Mouse (Mus musculus) midbrain, embryonic 16.5 days (tissue): ENCODE data around the gene Ephb1. TPM values are rescaled to one million over a fixed set of nuclear protein-coding genes. Genes with fewer than 3 reads are reported as not detected.

Experiments
- ATAC-seq: fragments of 200-750 bp; cut with Nextera tagmentation; 2 replicates; pipeline ENCODE4 v1.8.0; 2017; ENCODE audit warnings: moderate TSS enrichment
- H3K27ac ChIP-seq: fragments of 300-500 bp; sonication (generic); 2 replicates; pipeline ENCODE4 v1.5.1; 2014; ENCODE audit warnings: mild to moderate bottlenecking, low read length, mixed read lengths
- H3K27me3 ChIP-seq: fragments of 300-500 bp; sonication (generic); 2 replicates; pipeline ENCODE4 v1.6.1; 2014; ENCODE audit warnings: low read depth, low read length, mixed read lengths; ENCODE audit not compliant: control insufficient read depth, insufficient read depth
- H3K36me3 ChIP-seq: fragments of 300-500 bp; sonication (generic); 2 replicates; pipeline ENCODE4 v1.6.1; 2014; ENCODE audit warnings: mild to moderate bottlenecking, low read length, moderate library complexity, mixed read lengths; ENCODE audit not compliant: control insufficient read depth, insufficient read depth
- H3K4me1 ChIP-seq: fragments of 300-500 bp; sonication (generic); 2 replicates; pipeline ENCODE4 v1.6.1; 2014; ENCODE audit warnings: mild to moderate bottlenecking, low read length, mixed read lengths; ENCODE audit not compliant: control insufficient read depth, insufficient read depth
- H3K4me2 ChIP-seq: fragments of 300-500 bp; sonication (generic); 2 replicates; pipeline ENCODE4 v1.6.1; 2014; ENCODE audit warnings: mild to moderate bottlenecking, low read length, mixed read lengths
- H3K4me3 ChIP-seq: fragments of 300-500 bp; sonication (generic); 2 replicates; pipeline ENCODE4 v1.5.1; 2014; ENCODE audit warnings: low read depth, mild to moderate bottlenecking, low read length, moderate library complexity, mixed read lengths
- H3K9ac ChIP-seq: fragments of 300-500 bp; sonication (generic); 2 replicates; pipeline ENCODE4 v1.6.1; 2014; ENCODE audit warnings: low read depth, low read length, mixed read lengths
- H3K9me3 ChIP-seq: fragments of 300-500 bp; sonication (generic); replicated peaks from 2 replicates; pipeline ENCODE4 v1.6.1; 2014; ENCODE audit warnings: mild to moderate bottlenecking, low read length, mixed read lengths; ENCODE audit not compliant: control insufficient read depth, poor library complexity, severe bottlenecking
- WGBS: fragments of 180-500 bp; shearing (Covaris S2); extraction: QIAGEN DNeasy Blood & Tissue Kit; methylation state at CpG from one replicate; pipeline ENCODE4 v1.1.7; 2014; 5-methylcytosine and 5-hydroxymethylcytosine counted together
- polyA plus RNA-seq: library from polyadenylated mRNA; unstranded; fragments of >200 nt; fragmentation: Nextera tagmentation; extraction: Ambion mirVana; gene quantifications from 2 replicates; pipeline ENCODE4 v1.2.1, GENCODE M21; 2015

The Ephb1 gene
- polyA plus RNA-seq, 1 experiment from 2014 or later = 80.1 TPM

- 16% methylated on average over 13 of the region's 13 CpGs for WGBS
- H3K9me3 ChIP-seq = no peaks in the 10 kb centered on the region
- peaks cover 36% of the 10 kb centered on the region for H3K4me1 ChIP-seq
- peak; percentile 73 for ATAC-seq
- peak overlapping the region; percentile 53 for H3K27ac ChIP-seq
- peaks cover 4% of the 10 kb centered on the region; the same call in 1 of the 2 replicates for H3K36me3 ChIP-seq
- H3K27me3 ChIP-seq = no peaks in the 10 kb centered on the region
- no peak overlapping the region for H3K4me2 ChIP-seq
- H3K9ac ChIP-seq = no peak overlapping the region
- no peak overlapping the region for H3K4me3 ChIP-seq
Measured at GRCm38 (mm10) chr9:102192724-102193685, 161.5 kb downstream of the Ephb1 start.

- Histone ChIP-seq H3K27ac (no peak overlapping the region), H3K9ac (no peak overlapping the region), H3K4me3 (no peak overlapping the region), H3K36me3 (peaks cover 4% of the 10 kb centered on the region; the same call in 1 of the 2 replicates), H3K9me3 (no peaks in the 10 kb centered on the region), H3K4me2 (no peak overlapping the region), H3K27me3 (no peaks in the 10 kb centered on the region), H3K4me1 (peaks cover 31% of the 10 kb centered on the region)
- ATAC-seq = no peak
- 83% methylated on average over 9 of the region's 9 CpGs for WGBS
Measured at GRCm38 (mm10) chr9:102190058-102190457, 164.4 kb downstream of the Ephb1 start.

GRCm38 (mm10) chr9:102189406-102189805, 165.1 kb downstream of the Ephb1 start:
- H3K36me3 ChIP-seq = no peaks in the 10 kb centered on the region
- H3K9ac ChIP-seq = no peak overlapping the region
- H3K9me3 ChIP-seq = no peaks in the 10 kb centered on the region
- no peak overlapping the region for H3K4me3 ChIP-seq
- no peak; the same call in 1 of the 2 replicates for ATAC-seq
- WGBS = 40% methylated on average over 11 of the region's 11 CpGs
- H3K27me3 ChIP-seq = no peaks in the 10 kb centered on the region
- H3K4me2 ChIP-seq = no peak overlapping the region
- peaks cover 31% of the 10 kb centered on the region for H3K4me1 ChIP-seq
- no peak overlapping the region for H3K27ac ChIP-seq

- 69% methylated on average over 22 of the region's 22 CpGs for WGBS
- Histone ChIP-seq H3K4me2 (no peak overlapping the region), H3K4me3 (no peak overlapping the region)
Measured at GRCm38 (mm10) chr9:102183663-102184274, 170.7 kb downstream of the Ephb1 start.

GRCm38 (mm10) chr9:102181810-102182490, 172.5 kb downstream of the Ephb1 start:
- H3K27ac ChIP-seq = peak overlapping the region; percentile 41; the same call in 1 of the 2 replicates
- no peak overlapping the region for H3K9ac ChIP-seq
- H3K4me1 ChIP-seq = peaks cover 28% of the 10 kb centered on the region
- no peak overlapping the region for H3K4me3 ChIP-seq
- WGBS = 35% methylated on average over 10 of the region's 10 CpGs
- H3K4me2 ChIP-seq = no peak overlapping the region
- ATAC-seq = peak; percentile 62
- no peaks in the 10 kb centered on the region for H3K9me3 ChIP-seq
- H3K27me3 ChIP-seq = no peaks in the 10 kb centered on the region
- no peaks in the 10 kb centered on the region for H3K36me3 ChIP-seq

More at GRCm38 (mm10) chr9:102183663-102184274, 170.7 kb downstream of the Ephb1 start:
- Histone ChIP-seq H3K9me3 (no peaks in the 10 kb centered on the region), H3K9ac (no peak overlapping the region), H3K36me3 (no peaks in the 10 kb centered on the region), H3K27me3 (no peaks in the 10 kb centered on the region), H3K27ac (no peak overlapping the region), H3K4me1 (peaks cover 28% of the 10 kb centered on the region)
- ATAC-seq = no peak

- no peaks in the 10 kb centered on the region for H3K27me3 ChIP-seq
- no peak overlapping the region for H3K4me2 ChIP-seq
- 23% methylated on average over 3 of the region's 3 CpGs for WGBS
- H3K9me3 ChIP-seq = no peaks in the 10 kb centered on the region
- no peak overlapping the region for H3K9ac ChIP-seq
- H3K4me1 ChIP-seq = peaks cover 28% of the 10 kb centered on the region
- H3K27ac ChIP-seq = no peak overlapping the region
- no peak overlapping the region for H3K4me3 ChIP-seq
- ATAC-seq = peak; percentile 49
- no peaks in the 10 kb centered on the region for H3K36me3 ChIP-seq
Measured at GRCm38 (mm10) chr9:102181276-102181675, 173.2 kb downstream of the Ephb1 start.

- Histone ChIP-seq H3K9me3 (no peaks in the 10 kb centered on the region), H3K27ac (no peak overlapping the region), H3K9ac (no peak overlapping the region), H3K4me2 (no peak overlapping the region), H3K4me1 (peaks cover 28% of the 10 kb centered on the region), H3K27me3 (no peaks in the 10 kb centered on the region), H3K36me3 (no peaks in the 10 kb centered on the region), H3K4me3 (no peak overlapping the region)
- 43% methylated on average over 2 of the region's 2 CpGs for WGBS
- no peak for ATAC-seq
Measured at GRCm38 (mm10) chr9:102180486-102180885, 174.0 kb downstream of the Ephb1 start.

GRCm38 (mm10) chr9:102180070-102180469, 174.4 kb downstream of the Ephb1 start:
- H3K36me3 ChIP-seq = no peaks in the 10 kb centered on the region
- peaks cover 28% of the 10 kb centered on the region for H3K4me1 ChIP-seq
- H3K27ac ChIP-seq = no peak overlapping the region
- H3K9ac ChIP-seq = no peak overlapping the region
- H3K27me3 ChIP-seq = no peaks in the 10 kb centered on the region
- H3K9me3 ChIP-seq = no peaks in the 10 kb centered on the region
- no peak overlapping the region for H3K4me3 ChIP-seq
- 83% methylated on average over 2 of the region's 2 CpGs for WGBS
- no peak for ATAC-seq
- H3K4me2 ChIP-seq = no peak overlapping the region
